In the genomic region with DNA sequence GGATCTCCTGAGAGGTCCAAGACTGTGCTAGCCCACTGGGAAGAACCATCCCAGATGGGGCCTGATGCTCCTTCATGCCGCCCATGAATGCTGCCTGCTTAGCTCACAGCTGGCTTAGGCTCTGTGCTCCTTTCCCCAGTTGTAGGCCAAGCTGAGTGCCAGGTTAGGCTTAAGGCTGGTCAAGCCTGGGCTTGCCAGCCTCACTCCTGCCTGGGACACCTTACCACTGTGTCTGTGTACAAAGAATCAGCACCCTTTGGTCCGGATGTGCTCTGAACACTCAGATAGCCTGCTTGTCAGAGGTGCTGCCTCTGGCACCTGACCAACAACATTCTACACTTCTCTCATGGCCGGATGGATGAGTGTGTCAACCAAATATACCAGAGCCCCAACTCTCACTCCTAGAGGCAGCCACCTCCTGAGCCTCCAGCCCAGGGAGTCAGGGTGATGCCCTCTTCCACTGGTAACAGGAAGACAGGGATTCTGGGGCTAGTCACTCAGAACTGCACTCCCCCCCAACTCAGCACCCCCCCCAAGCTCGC, we compare ENCODE assay signal across 10 mouse cellular contexts. TPM values are rescaled to one million over a fixed set of nuclear protein-coding genes. Genes with fewer than 3 reads are reported as not detected.
DNase-seq lines count a peak whose midpoint lies in the region; ATAC-seq and TF ChIP-seq lines count a peak whose summit lies in the region.
"Had no signal": no experiment of that assay in that cellular context is flagged by ENCODE, and none has a peak within 500 bp of the region (broad histone marks: within the 10 kb centered on the region; RNA-seq: fewer than 3 reads in every experiment).

No protein-coding gene starts in this region.

- H3K9me3 ChIP-seq in hindbrain, embryonic 10.5 days = no peaks in the 10 kb centered on the region
- no peaks in the 10 kb centered on the region for H3K9me3 ChIP-seq in hindbrain, embryonic 13.5 days
- H3K9me3 ChIP-seq in lung, postnatal 0 days (ENCODE audit: low read length) = no peaks in the 10 kb centered on the region
- H3K9me3 ChIP-seq in stomach, postnatal 0 days (ENCODE audit: control insufficient read depth, low read length) = no peaks in the 10 kb centered on the region
- H3K9me3 ChIP-seq: forebrain, embryonic 12.5 days had no signal

- peak overlapping the region; percentile 71 for H3K27ac ChIP-seq in hindbrain, embryonic 10.5 days
- no peak overlapping the region for H3K27ac ChIP-seq in hindbrain, embryonic 13.5 days
- H3K27ac ChIP-seq in lung, postnatal 0 days (ENCODE audit: low read length) = peak overlapping the region; percentile 52
- peak overlapping the region; percentile 53 for H3K27ac ChIP-seq in stomach, postnatal 0 days (replicated peaks)
- H3K27ac ChIP-seq: forebrain, embryonic 12.5 days had no signal

- WGBS in hindbrain, embryonic 10.5 days = 87% methylated on average over 4 of the region's 4 CpGs
- 88% methylated on average over 4 of the region's 4 CpGs for WGBS in hindbrain, embryonic 13.5 days
- WGBS in lung, postnatal 0 days = 48% methylated on average over 4 of the region's 4 CpGs
- WGBS in stomach, postnatal 0 days = 65% methylated on average over 4 of the region's 4 CpGs

- no peak for TF ChIP-seq CTCF in lung, postnatal 0 days (IDR thresholded peaks at IDR 0.05)
- no peak for TF ChIP-seq CTCF in stomach, postnatal 0 days (IDR thresholded peaks at IDR 0.05; ENCODE audit: low read depth)

- H3K4me1 ChIP-seq in hindbrain, embryonic 10.5 days (replicated peaks) = peaks cover 47% of the 10 kb centered on the region
- H3K4me1 ChIP-seq in hindbrain, embryonic 13.5 days (replicated peaks) = peaks cover 19% of the 10 kb centered on the region
- H3K4me1 ChIP-seq in lung, postnatal 0 days (ENCODE audit: insufficient read depth, low read depth, low read length) = peaks cover 33% of the 10 kb centered on the region
- peaks cover 22% of the 10 kb centered on the region for H3K4me1 ChIP-seq in stomach, postnatal 0 days (replicated peaks; ENCODE audit: control insufficient read depth, insufficient read depth)

- no peak overlapping the region for H3K9ac ChIP-seq in hindbrain, embryonic 13.5 days
- H3K9ac ChIP-seq in lung, postnatal 0 days (replicated peaks; ENCODE audit: low read depth) = no peak overlapping the region
- no peak overlapping the region for H3K9ac ChIP-seq in stomach, postnatal 0 days (ENCODE audit: low read length)
- H3K9ac ChIP-seq: forebrain, embryonic 12.5 days had no signal

- no peak for DNase-seq in hindbrain, embryonic 10.5 days (ENCODE audit: low spot score)
- DNase-seq in lung, postnatal 0 days (ENCODE audit: low spot score) = peak; percentile 41
- DNase-seq in lung, postnatal 36 days = no peak
- peak; percentile 88 for DNase-seq in fat pad, adult 2 months (ENCODE audit: extremely low read depth, low read depth, low spot score)
- no peak for DNase-seq in stomach, postnatal 0 days (ENCODE audit: low spot score)
- DNase-seq in frontal cortex, postnatal 10 days (ENCODE audit: low spot score in 2 of 2) = no peak
- DNase-seq: cerebellum, postnatal 36 days had no signal

- no peak overlapping the region for H3K4me2 ChIP-seq in hindbrain, embryonic 13.5 days
- no peak overlapping the region for H3K4me2 ChIP-seq in lung, postnatal 0 days (replicated peaks; ENCODE audit: low read depth, low read length)
- H3K4me2 ChIP-seq in stomach, postnatal 0 days (replicated peaks; ENCODE audit: low read depth) = no peak overlapping the region
- H3K4me2 ChIP-seq: forebrain, embryonic 12.5 days had no signal

- no peak for ATAC-seq in hindbrain, embryonic 13.5 days (ENCODE audit: low FRiP score)
- no peak for ATAC-seq in lung, postnatal 0 days
- ATAC-seq in stomach, postnatal 0 days (ENCODE audit: low FRiP score, low TSS enrichment) = no peak
- ATAC-seq: inflammation-experienced regulatory T-cells, adult 6 months had no signal

- no peak for TF ChIP-seq EP300 in lung, postnatal 0 days (IDR thresholded peaks at IDR 0.05)
- TF ChIP-seq EP300 in stomach, postnatal 0 days (optimal IDR thresholded peaks at IDR 0.05) = no peak

- no peak overlapping the region for H3K4me3 ChIP-seq in hindbrain, embryonic 10.5 days
- H3K4me3 ChIP-seq in hindbrain, embryonic 13.5 days = no peak overlapping the region
- no peak overlapping the region for H3K4me3 ChIP-seq in lung, postnatal 0 days (ENCODE audit: low read depth, low read length)
- no peak overlapping the region for H3K4me3 ChIP-seq in stomach, postnatal 0 days (ENCODE audit: low read depth, low read length)
- H3K4me3 ChIP-seq: forebrain, embryonic 12.5 days had no signal

- H3K27me3 ChIP-seq in hindbrain, embryonic 10.5 days (ENCODE audit: insufficient read depth, poor library complexity, severe bottlenecking) = peaks cover 20% of the 10 kb centered on the region
- H3K27me3 ChIP-seq in hindbrain, embryonic 13.5 days = peaks cover 89% of the 10 kb centered on the region
- no peaks in the 10 kb centered on the region for H3K27me3 ChIP-seq in lung, postnatal 0 days (replicated peaks; ENCODE audit: insufficient read depth, low read length)
- no peaks in the 10 kb centered on the region for H3K27me3 ChIP-seq in stomach, postnatal 0 days (ENCODE audit: control insufficient read depth, insufficient read depth, low read length)
- H3K27me3 ChIP-seq: forebrain, embryonic 12.5 days had no signal

- no peaks in the 10 kb centered on the region for H3K36me3 ChIP-seq in hindbrain, embryonic 10.5 days
- H3K36me3 ChIP-seq in hindbrain, embryonic 13.5 days = no peaks in the 10 kb centered on the region
- no peaks in the 10 kb centered on the region for H3K36me3 ChIP-seq in lung, postnatal 0 days (ENCODE audit: insufficient read depth, low read length)
- H3K36me3 ChIP-seq in stomach, postnatal 0 days (ENCODE audit: control insufficient read depth, insufficient read depth, low read length) = no peaks in the 10 kb centered on the region
- H3K36me3 ChIP-seq: forebrain, embryonic 12.5 days had no signal

RNA-seq across cellular contexts. Expression of a gene that starts 15.0 kb away (rescaled TPM):
- polyA plus RNA-seq in hindbrain, embryonic 10.5 days (2016; fragmentation: Nextera tagmentation; extraction: Ambion mirVana) = 2.1 and 3.4 TPM in 2 replicates
- polyA plus RNA-seq in hindbrain, embryonic 13.5 days (2015; fragmentation: Nextera tagmentation; extraction: Ambion mirVana) = 6.1 and 6.3 TPM in 2 replicates
- 1.2 and 1.4 TPM in 2 replicates for polyA plus RNA-seq in lung, postnatal 0 days (2015; fragmentation: Nextera tagmentation; extraction: Ambion mirVana)
- 1.3 and 1.7 TPM in 2 replicates for polyA plus RNA-seq in stomach, postnatal 0 days (2015; fragmentation: Nextera tagmentation; extraction: Ambion mirVana)

RNA-seq across cellular contexts. Expression of a gene that starts 49.1 kb away (rescaled TPM):
- 2.1 and 2.7 TPM in 2 replicates for polyA plus RNA-seq in hindbrain, embryonic 10.5 days (2016; fragmentation: Nextera tagmentation; extraction: Ambion mirVana)
- polyA plus RNA-seq in hindbrain, embryonic 13.5 days (2015; fragmentation: Nextera tagmentation; extraction: Ambion mirVana) = 0.44 and 0.50 TPM in 2 replicates
- 5.0 and 5.9 TPM in 2 replicates for polyA plus RNA-seq in lung, postnatal 0 days (2015; fragmentation: Nextera tagmentation; extraction: Ambion mirVana)
- 9.6 and 10.7 TPM in 2 replicates for polyA plus RNA-seq in stomach, postnatal 0 days (2015; fragmentation: Nextera tagmentation; extraction: Ambion mirVana)
- polyA plus RNA-seq: inflammation-experienced regulatory T-cells, adult 6 months had no signal

Comparison
In these comparisons a context has a peak if more than half of its experiments do, and no peak if none do; other contexts are left out.
1. DNase-seq: peak in lung, postnatal 0 days (single experiment) and fat pad, adult 2 months (single experiment); none in hindbrain, embryonic 10.5 days (single experiment), lung, postnatal 36 days (single experiment), stomach, postnatal 0 days (single experiment) and frontal cortex, postnatal 10 days (0 of 2).